Mouse (Mus musculus) urinary bladder, postnatal 25 days (tissue): Measurements from ENCODE around the gene Prss12.

Experiments
- DNase-seq: peaks from one replicate; pipeline ENCODE4 v3.0.0; 2022; ENCODE audit warnings: low spot score

Prss12 gene

GRCm38 (mm10) chr3:123531124-123531523 lies 84.4 kb downstream of the Prss12 start:
- DNase-seq, result no peak

- no peak for DNase-seq
Measured at GRCm38 (mm10) chr3:123537279-123537678, 90.6 kb downstream of the Prss12 start.

GRCm38 (mm10) chr3:123543585-123544304 lies 97.0 kb downstream of the Prss12 start:
- no peak for DNase-seq

GRCm38 (mm10) chr3:123550487-123550886 lies 103.8 kb downstream of the Prss12 start:
- DNase-seq, result no peak

- DNase-seq, result no peak
Measured at GRCm38 (mm10) chr3:123553872-123554271, 107.2 kb downstream of the Prss12 start.

GRCm38 (mm10) chr3:123555254-123555865 lies 108.6 kb downstream of the Prss12 start:
- DNase-seq, result no peak
